Mouse (Mus musculus) adrenal gland, adult 18-20 months (tissue): ENCODE measurements around the gene Arhgef11. TPM values are rescaled to one million over a fixed set of nuclear protein-coding genes. Genes with fewer than 3 reads are reported as not detected.
"Not testable (repeated sequence)": the region's sequence is repeated elsewhere in the genome, so short reads cannot be mapped to it uniquely, and the experiment has no call there.

Source experiments
- DNase-seq, 2 experiments: peaks; one replicate each; pipeline ENCODE4 v3.0.0; 2021 to 2022; ENCODE audit warnings: low spot score in 2 of 2
- long read RNA-seq, 2 experiments: library from polyadenylated mRNA; stranded (forward); transcript quantifications; one replicate each; pipeline ENCODE4 v2.0.0; 2021
- total RNA-seq, 2 experiments: library from RNA; stranded (reverse); gene quantifications; 1 replicate in 1 of 2; 2 replicates in 1 of 2; pipeline ENCODE4 v1.2.3; 2021

Gene Arhgef11
- total RNA-seq, result 10 to 100 TPM; 29.7 to 35.8 TPM
- long read RNA-seq, experiment 1, partial matches to known transcripts, result 5 of 7 reads
- long read RNA-seq, experiment 1, other reads (novel, unspliced or antisense), result 2 of 7 reads
- long read RNA-seq, experiment 2, partial matches to known transcripts, result 10 of 16 reads
- long read RNA-seq, experiment 2, other reads (novel, unspliced or antisense), result 6 of 16 reads

GRCm38 (mm10) chr3:87616957-87617810 lies at the start of gene Arhgef11:
Gene Arhgef11, plus strand, starts transcription at chr3:87617559.
- peak; percentile 84 to 85 for DNase-seq

DNA sequence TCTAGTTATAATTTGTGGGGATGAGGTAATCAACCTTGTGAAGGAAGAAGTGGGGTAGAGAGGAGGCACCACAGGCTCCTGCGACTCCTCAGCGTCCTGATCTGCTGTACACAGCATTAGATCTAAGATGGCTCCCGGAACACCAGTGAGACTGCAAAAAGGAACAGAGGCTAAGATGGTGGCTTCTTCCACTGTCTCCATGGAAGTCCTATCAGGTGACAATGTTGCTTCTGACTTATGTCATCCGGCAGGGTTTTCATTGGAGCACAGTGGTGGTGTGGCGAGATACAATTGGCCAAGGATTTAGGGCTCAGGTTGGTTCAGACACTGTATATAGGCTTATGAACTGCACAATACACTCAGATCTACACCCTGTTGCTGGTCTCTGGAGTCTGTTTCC lies 48.7 kb upstream of the Arhgef11 start:
- no peak for DNase-seq

DNA sequence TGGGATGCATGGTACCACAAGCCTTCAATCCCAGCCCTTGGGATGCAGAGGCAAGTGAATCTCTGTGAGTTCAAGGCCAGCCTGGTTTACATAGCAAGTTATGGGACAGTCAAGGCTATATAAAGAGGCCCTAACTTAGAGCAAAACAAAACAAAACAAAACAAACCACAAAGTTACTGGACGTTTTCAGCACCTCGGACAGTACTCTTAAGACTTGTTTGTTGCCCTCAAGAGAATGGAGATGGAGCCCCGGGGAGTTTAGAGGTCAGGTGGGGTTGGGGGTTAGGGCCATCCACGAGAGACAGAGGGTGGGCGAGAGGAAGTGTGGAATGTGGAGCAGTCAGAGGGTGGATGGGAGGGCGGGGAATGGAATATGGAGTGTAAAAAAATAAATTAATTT lies 41.6 kb upstream of the Arhgef11 start:
- no peak for DNase-seq

- DNase-seq, result no peak
Observed at GRCm38 (mm10) chr3:87582259-87582658, 35.1 kb upstream of the Arhgef11 start.

- no peak for DNase-seq
Observed at GRCm38 (mm10) chr3:87593793-87594192, 23.6 kb upstream of the Arhgef11 start.

DNA sequence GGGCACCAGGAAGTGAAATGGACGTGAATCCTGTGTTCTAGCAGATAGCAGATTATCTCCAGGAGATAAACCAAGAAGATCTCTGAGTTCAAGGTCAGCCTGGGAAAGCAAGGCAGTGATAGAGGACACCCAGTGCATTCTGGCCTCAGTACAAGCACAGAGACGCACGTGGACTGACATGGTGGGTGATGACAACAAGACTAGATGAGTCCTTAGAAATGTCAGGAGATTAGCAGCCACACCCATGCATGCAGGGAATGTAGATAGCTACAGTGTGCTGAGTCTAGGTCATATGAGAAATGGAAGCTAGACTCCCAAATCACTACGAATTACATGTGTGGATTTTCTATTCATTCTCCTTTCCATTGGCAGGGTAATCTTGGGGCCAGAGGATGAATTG lies 22.0 kb upstream of the Arhgef11 start:
- not testable (repeated sequence) for DNase-seq

GRCm38 (mm10) chr3:87601077-87601476 lies 16.3 kb upstream of the Arhgef11 start:
- DNase-seq, result not testable (repeated sequence)

GRCm38 (mm10) chr3:87616354-87616753 lies 1.0 kb upstream of the Arhgef11 start:
- DNase-seq, result no peak

GRCm38 (mm10) chr3:87617811-87618130 lies 412 bp downstream of the Arhgef11 start:
- DNase-seq, result no peak

DNA sequence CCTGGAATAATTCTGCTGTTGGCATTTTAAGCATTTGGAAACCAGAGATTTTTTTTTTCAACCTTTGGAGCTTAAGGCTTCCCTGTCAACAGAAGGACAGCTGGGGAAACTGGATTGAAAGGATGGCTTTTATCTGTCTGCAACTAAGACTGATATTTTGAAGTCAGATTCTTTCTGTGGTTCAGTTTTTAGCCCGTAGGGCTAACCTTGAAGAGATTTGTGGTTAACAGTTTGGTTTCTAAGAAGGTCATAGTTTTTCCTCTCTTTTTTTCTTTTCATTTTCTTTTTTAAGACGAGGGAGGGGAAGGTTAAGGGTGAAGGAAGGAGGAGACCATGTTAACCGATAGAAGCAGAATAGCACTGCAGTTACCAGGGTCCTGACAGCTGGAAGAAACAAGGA lies 881 bp downstream of the Arhgef11 start:
- no peak for DNase-seq

DNA sequence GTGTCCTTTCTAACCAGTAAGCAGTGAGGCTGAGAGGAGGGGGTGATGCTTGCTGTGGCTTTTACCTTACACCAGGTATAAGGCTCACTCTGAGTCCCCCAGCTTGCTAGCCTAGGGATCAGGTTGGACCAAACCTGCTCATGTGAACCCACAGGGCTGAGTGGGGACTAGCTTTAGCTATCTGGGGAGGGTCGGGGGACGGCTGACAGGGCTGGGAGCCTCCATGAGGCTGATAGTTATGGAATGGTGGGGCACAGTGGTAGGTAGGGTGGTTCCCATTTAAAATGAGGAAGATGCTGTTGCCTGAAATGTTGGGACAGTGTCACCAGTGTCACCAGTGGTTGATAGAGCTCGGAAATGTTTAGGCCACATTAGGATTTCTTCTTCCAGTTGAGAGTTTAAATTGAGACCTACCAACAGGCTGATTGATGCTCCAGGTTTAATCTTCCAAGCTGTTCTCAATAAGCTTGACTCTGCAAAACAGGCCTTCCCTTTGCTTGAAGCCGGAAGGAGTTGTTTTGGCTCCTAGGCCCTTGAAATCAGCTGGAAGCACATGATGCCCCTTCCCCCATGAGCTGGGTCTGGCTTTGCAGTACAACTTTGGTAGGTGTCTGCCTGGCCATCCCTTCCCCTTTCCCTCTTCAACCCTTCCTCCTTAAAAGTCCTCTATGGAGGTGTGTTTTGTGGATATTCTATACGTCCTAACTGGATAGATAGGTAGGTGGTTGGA lies 1.8 kb downstream of the Arhgef11 start:
- no peak for DNase-seq

DNA sequence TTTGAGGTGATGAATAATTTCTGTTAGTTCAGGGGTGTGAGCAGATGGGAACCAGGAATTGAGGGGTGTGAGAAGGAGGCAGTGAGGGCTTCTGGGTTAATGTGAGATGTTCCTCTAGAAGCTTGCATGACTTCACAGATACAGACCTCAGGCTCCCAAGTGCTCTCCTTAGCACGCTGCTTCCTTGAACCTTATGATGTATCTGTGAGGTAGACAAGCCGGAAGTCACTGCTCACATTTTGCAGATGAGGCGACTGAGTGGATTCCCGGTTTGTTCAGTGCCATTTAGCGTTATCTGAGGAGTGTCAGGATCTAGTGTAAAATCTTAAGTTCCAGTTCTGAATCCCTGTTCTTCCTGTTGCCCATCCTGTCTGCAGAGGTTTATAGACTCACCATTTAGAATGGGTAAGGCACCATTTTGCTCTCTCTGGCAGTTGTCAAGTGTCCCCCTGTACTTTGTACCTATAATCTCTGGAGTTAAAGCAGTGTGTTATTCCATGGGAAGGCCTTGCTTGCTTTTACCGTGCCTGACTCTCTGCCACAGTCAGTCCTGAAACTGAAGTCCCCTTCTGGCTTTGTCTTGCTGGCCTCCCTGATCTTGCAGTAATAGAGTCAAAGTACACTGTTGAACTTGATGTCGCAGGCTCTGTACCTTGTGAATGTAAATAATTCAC lies 3.0 kb downstream of the Arhgef11 start:
- no peak for DNase-seq

GRCm38 (mm10) chr3:87624899-87625298 lies 7.5 kb downstream of the Arhgef11 start:
- DNase-seq, result no peak

GRCm38 (mm10) chr3:87630899-87631298 lies 13.5 kb downstream of the Arhgef11 start:
- DNase-seq, result no peak

DNA sequence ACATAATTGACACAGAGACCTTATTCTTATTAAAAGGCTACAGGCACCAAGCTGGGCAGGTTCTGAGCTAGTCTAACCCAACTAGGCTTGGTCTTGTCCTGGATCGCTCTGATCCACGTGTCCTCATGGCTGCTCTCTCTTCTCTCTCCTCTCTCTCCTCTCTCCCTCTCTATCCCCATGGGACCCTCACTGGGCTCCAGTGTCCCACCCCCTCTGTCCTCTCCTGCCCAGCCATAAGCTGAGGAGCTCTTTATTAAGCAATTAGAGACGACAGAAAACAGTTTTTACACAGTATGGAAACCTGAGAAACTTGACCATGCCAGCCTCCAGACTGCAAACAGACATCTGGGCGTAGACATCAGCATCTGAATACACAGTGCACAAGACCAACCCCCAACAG lies 14.0 kb downstream of the Arhgef11 start:
- DNase-seq, result no peak

DNA sequence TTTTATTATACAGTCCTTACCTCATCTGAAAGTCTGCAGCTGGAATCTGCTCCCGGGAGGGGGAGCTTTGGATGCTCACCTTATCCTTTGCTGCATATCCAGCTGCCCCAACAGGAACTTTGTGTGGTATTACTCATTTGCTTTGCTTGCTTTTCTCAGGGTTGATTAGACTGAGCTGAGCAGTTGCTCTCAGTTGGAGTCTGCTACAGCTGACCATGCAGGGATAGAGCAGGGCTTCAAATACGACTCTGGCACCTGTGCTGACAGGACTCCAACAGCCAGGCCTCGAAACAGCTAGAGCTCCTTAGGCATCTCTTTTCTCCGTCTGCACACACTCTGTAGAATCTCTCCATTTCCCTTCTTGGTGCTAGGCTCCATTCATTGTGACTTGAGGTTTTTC lies 18.2 kb downstream of the Arhgef11 start:
- DNase-seq, result no peak

GRCm38 (mm10) chr3:87643453-87643852 lies 26.1 kb downstream of the Arhgef11 start:
- no peak for DNase-seq

DNA sequence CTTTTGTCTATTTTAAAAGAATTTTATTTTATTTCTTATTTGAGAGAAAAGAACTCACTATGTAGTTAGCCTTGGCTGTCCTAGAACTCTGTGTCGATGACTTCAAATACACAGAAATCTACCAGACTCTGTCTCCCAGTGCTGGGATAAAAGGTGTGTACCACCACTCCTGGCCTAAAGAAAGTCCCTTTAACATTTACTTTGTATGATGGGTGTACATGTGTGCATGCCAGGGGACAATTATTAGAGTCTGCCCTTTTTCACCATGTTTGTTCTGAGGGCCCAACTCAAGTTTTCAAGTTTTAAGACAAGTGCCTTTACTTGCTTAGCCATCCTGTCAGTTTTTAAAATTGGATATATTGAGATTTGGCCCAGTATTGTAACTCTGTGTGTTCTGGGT lies 28.8 kb downstream of the Arhgef11 start:
- no peak for DNase-seq

GRCm38 (mm10) chr3:87649063-87649462 lies 31.7 kb downstream of the Arhgef11 start:
- DNase-seq, result no peak

DNA sequence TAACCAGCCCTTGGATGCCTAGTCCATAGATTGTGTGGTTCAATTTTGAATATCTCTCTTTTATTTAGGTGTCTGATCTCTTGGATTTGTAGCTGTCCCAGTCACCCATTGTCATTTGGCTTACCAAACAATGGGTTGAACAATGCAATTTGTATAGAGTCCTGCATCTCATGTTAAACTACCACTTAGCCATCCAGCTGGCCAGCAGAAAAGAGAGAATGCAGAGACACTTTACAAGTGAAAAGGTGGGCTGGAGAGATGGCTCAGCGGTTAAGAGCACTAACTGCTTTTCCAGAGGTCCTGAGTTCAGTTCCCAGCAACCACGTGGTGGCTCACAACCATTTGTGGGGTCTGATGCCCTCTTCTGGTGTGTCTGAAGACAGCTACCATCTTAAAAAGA lies 41.0 kb downstream of the Arhgef11 start:
- no peak for DNase-seq

GRCm38 (mm10) chr3:87659692-87660429 lies 42.5 kb downstream of the Arhgef11 start:
- no peak for DNase-seq
